Mouse (Mus musculus): Measurements from ENCODE around the gene Bivm. TPM values are rescaled to one million over a fixed set of nuclear protein-coding genes. Genes with fewer than 3 reads are reported as not detected.

Bivm gene
- polyA plus RNA-seq, 1 experiment = 9.1 TPM

GRCm38 (mm10) chr1:44186396-44186795 is 67.6 kb downstream of the Bivm start:
- no peak overlapping the region for H3ac ChIP-seq (ENCODE audit: control insufficient read depth, insufficient read length, low read depth)
- H3K4me3 ChIP-seq (ENCODE audit: insufficient read depth, poor library complexity, severe bottlenecking) = no peak overlapping the region
- no peaks in the 10 kb centered on the region for H3K36me3 ChIP-seq (ENCODE audit: control insufficient read depth, insufficient read depth)
- H3K27me3 ChIP-seq (ENCODE audit: control insufficient read depth, insufficient read depth, insufficient read length) = no peaks in the 10 kb centered on the region
- H3K79me3 ChIP-seq (ENCODE audit: low read depth) = no peaks in the 10 kb centered on the region
- TF ChIP-seq CTCF (IDR thresholded peaks at IDR 0.05; ENCODE audit: control insufficient read depth, insufficient read depth, insufficient read length) = no peak
- no peak for TF ChIP-seq USF1 (IDR thresholded peaks at IDR 0.05; ENCODE audit: low read depth)
- TF ChIP-seq CEBPB (IDR thresholded peaks at IDR 0.05; ENCODE audit: low read depth) = no peak
- no peak for TF ChIP-seq FOSL1 (IDR thresholded peaks at IDR 0.05; ENCODE audit: insufficient read depth, low read length, poor library complexity, severe bottlenecking)
- no peak for TF ChIP-seq MYOD1 (IDR thresholded peaks at IDR 0.05; ENCODE audit: control insufficient read depth, insufficient read length, low read depth)
- no peak for TF ChIP-seq MYOG (IDR thresholded peaks at IDR 0.05; ENCODE audit: control insufficient read depth, extremely low read depth, insufficient read length)
- no peaks in the 10 kb centered on the region for H3K79me2 ChIP-seq (ENCODE audit: control insufficient read depth, insufficient read depth)

Other genes starting within 250 kb of the Bivm start
- 15.8 TPM for gene Tpp2, start 185.3 kb upstream of the Bivm start, polyA plus RNA-seq (2012; fragmentation: generic; extraction: Trizol)
- 0.04 TPM for gene Mettl21c, start 98.9 kb upstream of the Bivm start, polyA plus RNA-seq (2012; fragmentation: generic; extraction: Trizol)
- gene Gm8251, start 57.0 kb upstream of the Bivm start, polyA plus RNA-seq (2012; fragmentation: generic; extraction: Trizol) = 0.02 TPM
- gene Tex30, start 16.5 kb upstream of the Bivm start, polyA plus RNA-seq (2012; fragmentation: generic; extraction: Trizol) = 21.9 TPM
- 16.2 TPM for gene Kdelc1, start 149 bp upstream of the Bivm start, polyA plus RNA-seq (2012; fragmentation: generic; extraction: Trizol)
- 4.4 TPM for gene Ercc5, start 28.8 kb downstream of the Bivm start, polyA plus RNA-seq (2012; fragmentation: generic; extraction: Trizol)
- not detected for gene Mettl21e, start 100.0 kb downstream of the Bivm start, polyA plus RNA-seq (2012; fragmentation: generic; extraction: Trizol)